Mouse (Mus musculus): ENCODE measurements at regions not wholly inside any gene's neighbourhood (a gene's known extent, or its start where the extent isn't known, plus 50 kb on each side); places are given as distances from the start of the nearest gene placed in this dataset.
A peak's percentile ranks its signal among the peaks of the same experiment; 100 is the strongest.

GRCm38 (mm10) chr10:26434586-26434985, 58.8 kb upstream of the L3mbtl3 start:
- DNase-seq (ENCODE audit: extremely low spot score in 1 of 2, low spot score in 1 of 2) = no peak

- no peak for DNase-seq (ENCODE audit: extremely low spot score in 1 of 2, low spot score in 1 of 2)
These were observed 64.9 kb upstream of the L3mbtl3 start for GRCm38 (mm10) chr10:26440720-26441119.

GRCm38 (mm10) chr10:26484311-26484710, 108.5 kb upstream of the L3mbtl3 start:
- no peak for DNase-seq (ENCODE audit: extremely low spot score in 1 of 2, low spot score in 1 of 2)

- peak in 1 of 2 experiments; percentile 17 for DNase-seq (ENCODE audit: extremely low spot score in 1 of 2, low spot score in 1 of 2)
These were observed 115.6 kb upstream of the L3mbtl3 start for GRCm38 (mm10) chr10:26491351-26491750.

- no peak for DNase-seq (ENCODE audit: extremely low spot score in 1 of 2, low spot score in 1 of 2)
These were observed 116.4 kb upstream of the L3mbtl3 start for GRCm38 (mm10) chr10:26492146-26492545.

- DNase-seq (ENCODE audit: extremely low spot score in 1 of 2, low spot score in 1 of 2) = no peak
These were observed 117.2 kb upstream of the L3mbtl3 start for GRCm38 (mm10) chr10:26492856-26493484.

- no peak for DNase-seq (ENCODE audit: extremely low spot score in 1 of 2, low spot score in 1 of 2)
These were observed 118.0 kb upstream of the L3mbtl3 start for GRCm38 (mm10) chr10:26493801-26494200.

GRCm38 (mm10) chr10:26494380-26494781, 118.6 kb upstream of the L3mbtl3 start:
- peak in 1 of 2 experiments; percentile 62 for DNase-seq (ENCODE audit: extremely low spot score in 1 of 2, low spot score in 1 of 2)

GRCm38 (mm10) chr10:26500265-26500935, 124.6 kb upstream of the L3mbtl3 start:
- peak; percentile 34 to 64 for DNase-seq (ENCODE audit: extremely low spot score in 1 of 2, low spot score in 1 of 2)

GRCm38 (mm10) chr10:26520879-26521278, 145.1 kb upstream of the L3mbtl3 start:
- DNase-seq (ENCODE audit: extremely low spot score in 1 of 2, low spot score in 1 of 2) = no peak

GRCm38 (mm10) chr10:26525848-26526546, 150.2 kb upstream of the L3mbtl3 start:
- no peak for DNase-seq (ENCODE audit: extremely low spot score in 1 of 2, low spot score in 1 of 2)

- peak in 1 of 2 experiments; percentile 28 for DNase-seq (ENCODE audit: extremely low spot score in 1 of 2, low spot score in 1 of 2)
These were observed 164.4 kb upstream of the L3mbtl3 start for GRCm38 (mm10) chr10:26540189-26540588.

GRCm38 (mm10) chr10:26544061-26544460, 168.3 kb upstream of the L3mbtl3 start:
- DNase-seq (ENCODE audit: extremely low spot score in 1 of 2, low spot score in 1 of 2) = no peak

- DNase-seq (ENCODE audit: extremely low spot score in 1 of 2, low spot score in 1 of 2) = no peak
These were observed 169.0 kb upstream of the L3mbtl3 start for GRCm38 (mm10) chr10:26544796-26545195.

GRCm38 (mm10) chr10:26556246-26556645, 180.5 kb upstream of the L3mbtl3 start:
- no peak for DNase-seq (ENCODE audit: extremely low spot score in 1 of 2, low spot score in 1 of 2)

GRCm38 (mm10) chr10:26558118-26558517, 182.3 kb upstream of the L3mbtl3 start:
- DNase-seq (ENCODE audit: extremely low spot score in 1 of 2, low spot score in 1 of 2) = no peak

- DNase-seq (ENCODE audit: extremely low spot score in 1 of 2, low spot score in 1 of 2) = no peak
These were observed 183.6 kb upstream of the L3mbtl3 start for GRCm38 (mm10) chr10:26559323-26559722.

- no peak for DNase-seq (ENCODE audit: extremely low spot score in 1 of 2, low spot score in 1 of 2)
These were observed 184.7 kb upstream of the L3mbtl3 start for GRCm38 (mm10) chr10:26560456-26560855.

- DNase-seq (ENCODE audit: extremely low spot score in 1 of 2, low spot score in 1 of 2) = peak; percentile 9 to 71
These were observed 188.7 kb upstream of the L3mbtl3 start for GRCm38 (mm10) chr10:26564462-26564861.

GRCm38 (mm10) chr10:26567613-26568012, 185.6 kb upstream of the Arhgap18 start:
- no peak for DNase-seq (ENCODE audit: extremely low spot score in 1 of 2, low spot score in 1 of 2)

GRCm38 (mm10) chr10:26570468-26570867, 182.8 kb upstream of the Arhgap18 start:
- DNase-seq (ENCODE audit: extremely low spot score in 1 of 2, low spot score in 1 of 2) = no peak

GRCm38 (mm10) chr10:26571377-26571776, 181.8 kb upstream of the Arhgap18 start:
- no peak for DNase-seq (ENCODE audit: extremely low spot score in 1 of 2, low spot score in 1 of 2)

Data from frontal cortex, adult 2 months (tissue).